Mouse (Mus musculus) heart, adult 8-10 months (tissue): ENCODE measurements around the gene Zfp867. TPM values are rescaled to one million over a fixed set of nuclear protein-coding genes. Genes with fewer than 3 reads are reported as not detected.

Experiments
- total RNA-seq, 4 experiments: library from RNA; stranded (reverse); gene quantifications; 2 replicates each; pipeline ENCODE4 v1.2.4; 2022

Zfp867 gene
- total RNA-seq, 4 experiments from 2014 or later: 3.4 to 5.3 (median 4.2) TPM

Other genes starting within 250 kb of the Zfp867 start
- gene Arf1, start 244.2 kb downstream of the Zfp867 start, total RNA-seq: 100 to 1,000 TPM; 261 to 279 (median 274) TPM
- gene Wnt3a, start 181.7 kb downstream of the Zfp867 start, total RNA-seq: not detected
- 1 to 10 TPM; 4.3 to 4.9 (median 4.6) TPM for gene Wnt9a, start 165.5 kb downstream of the Zfp867 start, total RNA-seq
- not detected for gene Prss38, start 96.8 kb downstream of the Zfp867 start, total RNA-seq
- 10 to 100 TPM; 10.4 to 13.8 (median 12.5) TPM for gene Jmjd4, start 22.4 kb downstream of the Zfp867 start, total RNA-seq
- 10 to 100 TPM; 41.5 to 52.6 (median 44.8) TPM for gene Snap47, start 21.3 kb downstream of the Zfp867 start, total RNA-seq
- gene Zkscan17, start 54.3 kb upstream of the Zfp867 start, total RNA-seq: 10 to 100 TPM; 11.1 to 14.3 (median 13.3) TPM
- under 1 TPM; 0.25 to 0.92 (median 0.43) TPM for gene Nlrp3, start 69.1 kb upstream of the Zfp867 start, total RNA-seq
- not detected for gene Olfr222, start 103.8 kb upstream of the Zfp867 start, total RNA-seq
- not detected for gene Olfr223, start 120.8 kb upstream of the Zfp867 start, total RNA-seq
- gene Mprip, start 188.8 kb upstream of the Zfp867 start, total RNA-seq: 100 to 1,000 TPM; 121 to 152 (median 127) TPM